Mouse (Mus musculus): ENCODE results near the gene P2rx5.

GRCm38 (mm10) chr11:73137591-73138501 is 22.4 kb upstream of the P2rx5 start, which contains the start of gene Haspin:
- peak; percentile 76 for TF ChIP-seq CTCF (IDR thresholded peaks at IDR 0.05; ENCODE audit: extremely low read depth, insufficient read depth, low read length)
- TF ChIP-seq POLR2A (IDR thresholded peaks at IDR 0.05; ENCODE audit: extremely low read depth, insufficient read depth, low read length), result no peak

All from cortical plate, adult 2 months (tissue).